Mouse (Mus musculus): ENCODE results near the gene Tigd2. TPM values are rescaled to one million over a fixed set of nuclear protein-coding genes. Genes with fewer than 3 reads are reported as not detected.

Gene Tigd2
- polyA plus RNA-seq (2012) = 0.09 and 0.10 TPM in 2 replicates

DNA sequence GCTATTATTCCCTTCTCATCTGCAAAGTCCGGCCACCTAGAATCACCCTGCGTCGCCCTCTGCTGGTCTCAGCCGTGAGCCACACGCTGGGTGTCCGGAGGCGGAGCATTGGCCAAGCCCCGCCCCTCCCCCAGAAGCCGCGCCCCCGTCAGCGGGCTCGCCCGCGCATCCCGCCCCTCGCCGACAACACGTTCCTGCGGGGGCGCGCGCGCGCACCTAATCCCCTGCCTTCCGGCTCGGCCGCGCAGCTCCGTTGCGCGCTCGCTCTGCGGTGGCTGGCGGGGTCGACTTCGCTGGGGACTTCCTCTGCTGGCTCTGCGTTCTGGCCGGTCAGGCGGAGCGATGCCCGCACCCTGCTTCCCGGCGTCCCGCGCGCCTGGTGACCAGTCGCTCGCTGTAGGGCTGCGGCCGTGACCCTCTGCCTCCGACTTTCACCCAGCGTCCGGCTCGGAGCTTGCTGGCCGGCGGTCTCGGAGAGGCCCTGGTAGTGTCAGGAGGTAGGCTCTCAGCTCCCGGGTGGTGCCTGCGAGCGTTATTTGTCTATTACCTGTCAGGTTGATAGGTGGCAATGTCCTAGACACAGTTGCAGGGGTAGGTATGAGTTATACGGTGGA is at the start of gene Tigd2:
Gene Tigd2 (plus strand): TSS at position 186 of the 614 bp plus-strand sequence.
- Histone ChIP-seq H3K4me1 (ENCODE audit: control insufficient read depth) (peaks cover 16% of the 10 kb centered on the region), H3K36me3 (ENCODE audit: control insufficient read depth) (no peaks in the 10 kb centered on the region), H3K27me3 (ENCODE audit: control insufficient read depth) (no peaks in the 10 kb centered on the region), H3K9me3 (ENCODE audit: control insufficient read depth, low read length) (no peaks in the 10 kb centered on the region), H3K4me3 (replicated peaks) (peak within 1 kb of the TSS; percentile 85)
- TF ChIP-seq TAL1 (IDR thresholded peaks at IDR 0.05; ENCODE audit: low read length) (no peak), GATA1 (IDR thresholded peaks at IDR 0.05; ENCODE audit: low read length) (no peak)

DNA sequence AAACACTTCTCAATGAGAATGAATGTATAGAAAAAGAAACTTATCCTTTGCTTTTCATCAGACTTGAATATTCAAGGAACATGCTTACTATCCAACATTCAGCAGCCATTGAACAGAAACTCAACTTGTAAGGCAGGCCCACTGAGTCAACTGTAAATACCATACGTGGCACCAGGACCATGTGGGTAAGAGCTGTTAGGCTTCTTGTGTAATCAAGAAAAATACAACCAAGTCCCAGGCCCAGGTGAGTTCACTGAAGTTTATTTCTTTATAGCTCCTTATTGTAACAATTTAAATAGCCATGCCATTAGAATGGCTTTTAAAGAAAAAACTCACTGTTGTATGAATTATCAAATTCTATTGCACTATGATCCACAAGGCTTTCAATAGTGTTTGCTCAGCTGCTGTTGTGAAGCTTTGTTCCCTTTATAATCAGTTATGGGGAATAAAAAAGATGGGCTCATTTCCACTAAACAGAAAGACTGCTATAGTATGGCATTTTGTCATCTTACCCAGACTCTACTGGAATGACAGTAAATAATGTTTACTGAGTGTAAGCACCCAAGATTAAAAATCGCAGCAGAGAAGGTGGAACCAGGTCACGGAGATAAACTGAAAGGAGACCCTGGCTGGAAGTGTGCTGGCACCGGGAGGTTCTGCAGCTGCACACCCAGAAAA is 46.7 kb upstream of the Tigd2 start:
- Histone ChIP-seq H3K36me3 (ENCODE audit: control insufficient read depth) (no peaks in the 10 kb centered on the region), H3K4me3 (replicated peaks) (no peak overlapping the region), H3K27me3 (ENCODE audit: control insufficient read depth) (no peaks in the 10 kb centered on the region), H3K4me1 (ENCODE audit: control insufficient read depth) (no peaks in the 10 kb centered on the region), H3K9me3 (ENCODE audit: control insufficient read depth, low read length) (no peaks in the 10 kb centered on the region)
- TF ChIP-seq GATA1 (IDR thresholded peaks at IDR 0.05; ENCODE audit: low read length) (no peak), TAL1 (IDR thresholded peaks at IDR 0.05; ENCODE audit: low read length) (no peak)

DNA sequence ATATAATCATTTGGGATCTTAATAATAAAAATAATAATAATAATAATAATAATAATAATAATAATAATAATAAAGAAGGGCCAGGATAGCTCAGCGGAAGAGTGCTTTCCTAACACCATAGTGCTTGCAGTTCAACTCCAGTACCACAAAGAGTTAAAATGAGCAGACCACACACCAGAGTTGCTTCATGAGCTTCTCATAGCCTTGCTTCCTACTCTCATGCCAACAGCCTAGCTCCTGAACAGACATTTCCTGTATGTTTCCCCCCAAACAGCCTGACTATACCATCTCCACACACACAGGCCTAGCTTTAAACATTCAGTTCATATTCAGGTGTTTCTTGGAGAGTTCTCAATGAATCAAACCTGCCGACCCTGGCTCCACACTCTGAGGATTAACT is 45.8 kb upstream of the Tigd2 start:
- no peaks in the 10 kb centered on the region for H3K4me1 ChIP-seq (ENCODE audit: control insufficient read depth)
- H3K27me3 ChIP-seq (ENCODE audit: control insufficient read depth) = no peaks in the 10 kb centered on the region
- H3K4me3 ChIP-seq (replicated peaks) = no peak overlapping the region
- H3K9me3 ChIP-seq (ENCODE audit: control insufficient read depth, low read length) = no peaks in the 10 kb centered on the region
- no peaks in the 10 kb centered on the region for H3K36me3 ChIP-seq (ENCODE audit: control insufficient read depth)
- no peak for TF ChIP-seq TAL1 (IDR thresholded peaks at IDR 0.05; ENCODE audit: low read length)
- TF ChIP-seq GATA1 (IDR thresholded peaks at IDR 0.05; ENCODE audit: low read length) = no peak

DNA sequence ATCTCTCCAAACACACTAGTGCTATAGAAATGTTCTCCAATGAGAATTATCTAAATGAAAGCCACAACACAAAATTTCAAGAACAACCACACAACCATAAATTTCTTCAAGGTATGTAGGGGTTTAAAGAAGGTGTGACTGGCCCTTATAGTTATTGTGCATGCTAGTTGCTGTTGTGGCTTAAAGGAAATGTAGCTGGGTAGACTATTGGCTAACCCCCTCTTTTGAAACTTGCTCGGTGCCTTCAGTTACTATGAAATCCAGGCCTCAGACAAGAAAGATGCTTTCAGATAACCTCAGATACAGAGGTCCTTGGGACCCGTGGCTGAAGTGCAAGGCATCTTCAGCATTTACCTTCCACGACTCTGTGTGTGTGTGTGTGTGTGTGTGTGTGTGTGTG is 45.3 kb upstream of the Tigd2 start:
- H3K9me3 ChIP-seq (ENCODE audit: control insufficient read depth, low read length) = no peaks in the 10 kb centered on the region
- no peaks in the 10 kb centered on the region for H3K27me3 ChIP-seq (ENCODE audit: control insufficient read depth)
- no peaks in the 10 kb centered on the region for H3K36me3 ChIP-seq (ENCODE audit: control insufficient read depth)
- H3K4me1 ChIP-seq (ENCODE audit: control insufficient read depth) = no peaks in the 10 kb centered on the region
- H3K4me3 ChIP-seq (replicated peaks) = no peak overlapping the region
- TF ChIP-seq TAL1 (IDR thresholded peaks at IDR 0.05; ENCODE audit: low read length) (no peak), GATA1 (IDR thresholded peaks at IDR 0.05; ENCODE audit: low read length) (no peak)

DNA sequence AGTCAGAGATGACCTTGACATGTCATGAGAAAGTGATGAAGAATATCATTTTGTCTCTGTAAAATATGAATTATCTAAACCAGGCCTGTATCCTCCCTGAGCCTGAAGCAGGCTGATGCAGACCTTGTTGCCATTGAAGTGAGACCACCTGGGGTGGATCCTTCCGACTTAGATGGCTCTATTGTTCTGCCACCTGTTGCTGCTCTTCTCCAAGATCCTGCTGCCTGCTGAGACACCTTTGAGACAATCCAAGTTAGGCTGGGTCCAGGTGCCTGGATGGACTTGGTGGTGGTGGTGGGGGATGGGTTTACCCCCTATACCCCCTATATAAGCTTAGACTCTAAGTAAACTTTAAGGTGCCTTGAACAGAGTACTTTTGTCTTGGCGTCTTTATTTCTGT is 39.7 kb upstream of the Tigd2 start:
- Histone ChIP-seq H3K27me3 (ENCODE audit: control insufficient read depth) (no peaks in the 10 kb centered on the region), H3K36me3 (ENCODE audit: control insufficient read depth) (no peaks in the 10 kb centered on the region), H3K4me1 (ENCODE audit: control insufficient read depth) (no peaks in the 10 kb centered on the region), H3K9me3 (ENCODE audit: control insufficient read depth, low read length) (no peaks in the 10 kb centered on the region), H3K4me3 (replicated peaks) (no peak overlapping the region)
- no peak for TF ChIP-seq GATA1 (IDR thresholded peaks at IDR 0.05; ENCODE audit: low read length)
- no peak for TF ChIP-seq TAL1 (IDR thresholded peaks at IDR 0.05; ENCODE audit: low read length)

DNA sequence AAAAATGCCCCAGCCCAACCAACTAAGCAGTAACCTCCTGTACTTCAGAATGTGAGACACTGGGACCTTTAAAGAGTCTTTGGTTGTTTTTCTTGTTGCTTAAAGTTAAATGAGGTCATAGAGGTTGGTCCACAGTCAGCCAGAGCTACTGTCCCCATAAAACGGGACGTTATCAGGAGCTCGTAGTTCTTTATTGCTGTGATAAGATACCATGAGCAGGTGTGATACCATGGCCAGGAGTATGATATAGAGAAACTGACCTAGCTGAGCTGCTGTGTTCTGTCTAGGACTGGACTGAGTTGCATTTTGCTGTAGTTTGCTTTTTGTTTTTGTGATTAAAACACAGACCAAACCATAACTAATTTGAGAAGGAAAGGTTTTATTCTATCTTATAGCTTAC is 37.4 kb upstream of the Tigd2 start:
- no peaks in the 10 kb centered on the region for H3K36me3 ChIP-seq (ENCODE audit: control insufficient read depth)
- H3K4me1 ChIP-seq (ENCODE audit: control insufficient read depth) = no peaks in the 10 kb centered on the region
- no peak for TF ChIP-seq GATA1 (IDR thresholded peaks at IDR 0.05; ENCODE audit: low read length)
- TF ChIP-seq TAL1 (IDR thresholded peaks at IDR 0.05; ENCODE audit: low read length) = no peak
- no peaks in the 10 kb centered on the region for H3K9me3 ChIP-seq (ENCODE audit: control insufficient read depth, low read length)
- no peak overlapping the region for H3K4me3 ChIP-seq (replicated peaks)
- H3K27me3 ChIP-seq (ENCODE audit: control insufficient read depth) = no peaks in the 10 kb centered on the region

DNA sequence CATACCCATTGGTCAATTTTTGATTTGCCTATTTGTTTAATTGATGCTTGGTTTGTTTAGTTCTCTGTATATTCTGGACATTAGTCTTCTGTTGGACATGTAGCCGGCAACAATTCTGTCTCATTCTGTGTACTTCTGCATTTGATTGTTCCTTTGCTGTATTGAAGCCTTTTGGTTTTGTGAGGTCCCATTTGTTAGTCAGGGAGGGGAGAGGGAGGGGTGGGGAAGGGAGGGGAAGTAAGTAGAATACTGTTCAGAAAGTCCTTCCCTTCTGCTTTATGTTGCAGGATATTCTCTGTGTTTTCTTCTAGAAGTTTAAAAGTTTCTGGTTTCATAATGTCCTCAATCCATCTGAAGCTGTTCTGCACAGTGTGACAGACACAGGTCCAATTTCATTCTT is 34.7 kb upstream of the Tigd2 start:
- H3K4me1 ChIP-seq (ENCODE audit: control insufficient read depth) = no peaks in the 10 kb centered on the region
- TF ChIP-seq TAL1 (IDR thresholded peaks at IDR 0.05; ENCODE audit: low read length) (no peak), GATA1 (IDR thresholded peaks at IDR 0.05; ENCODE audit: low read length) (no peak)
- H3K36me3 ChIP-seq (ENCODE audit: control insufficient read depth) = no peaks in the 10 kb centered on the region
- H3K4me3 ChIP-seq (replicated peaks) = no peak overlapping the region
- H3K9me3 ChIP-seq (ENCODE audit: control insufficient read depth, low read length) = no peaks in the 10 kb centered on the region
- no peaks in the 10 kb centered on the region for H3K27me3 ChIP-seq (ENCODE audit: control insufficient read depth)

DNA sequence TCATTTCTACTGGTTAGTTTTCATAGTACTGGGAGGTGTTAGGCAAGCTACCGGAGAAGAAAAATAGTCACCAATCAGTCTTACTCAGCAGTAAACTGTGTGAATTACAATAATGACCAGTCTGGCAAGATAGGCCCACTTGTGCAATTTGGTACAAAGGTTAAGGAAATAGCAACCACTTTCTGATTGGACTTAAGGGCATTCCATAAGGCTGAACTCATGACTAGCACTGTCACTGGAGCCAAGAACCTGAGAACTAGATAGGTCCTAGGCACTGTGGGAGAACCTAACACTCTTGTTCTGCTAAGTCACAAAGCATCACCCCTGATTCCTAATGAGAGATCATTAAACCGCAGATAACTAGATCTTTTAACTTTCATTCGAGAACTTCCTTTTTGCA is 30.6 kb upstream of the Tigd2 start:
- Histone ChIP-seq H3K27me3 (ENCODE audit: control insufficient read depth) (no peaks in the 10 kb centered on the region), H3K36me3 (ENCODE audit: control insufficient read depth) (no peaks in the 10 kb centered on the region), H3K4me1 (ENCODE audit: control insufficient read depth) (no peaks in the 10 kb centered on the region), H3K9me3 (ENCODE audit: control insufficient read depth, low read length) (no peaks in the 10 kb centered on the region), H3K4me3 (replicated peaks) (no peak overlapping the region)
- no peak for TF ChIP-seq TAL1 (IDR thresholded peaks at IDR 0.05; ENCODE audit: low read length)
- TF ChIP-seq GATA1 (IDR thresholded peaks at IDR 0.05; ENCODE audit: low read length) = no peak

DNA sequence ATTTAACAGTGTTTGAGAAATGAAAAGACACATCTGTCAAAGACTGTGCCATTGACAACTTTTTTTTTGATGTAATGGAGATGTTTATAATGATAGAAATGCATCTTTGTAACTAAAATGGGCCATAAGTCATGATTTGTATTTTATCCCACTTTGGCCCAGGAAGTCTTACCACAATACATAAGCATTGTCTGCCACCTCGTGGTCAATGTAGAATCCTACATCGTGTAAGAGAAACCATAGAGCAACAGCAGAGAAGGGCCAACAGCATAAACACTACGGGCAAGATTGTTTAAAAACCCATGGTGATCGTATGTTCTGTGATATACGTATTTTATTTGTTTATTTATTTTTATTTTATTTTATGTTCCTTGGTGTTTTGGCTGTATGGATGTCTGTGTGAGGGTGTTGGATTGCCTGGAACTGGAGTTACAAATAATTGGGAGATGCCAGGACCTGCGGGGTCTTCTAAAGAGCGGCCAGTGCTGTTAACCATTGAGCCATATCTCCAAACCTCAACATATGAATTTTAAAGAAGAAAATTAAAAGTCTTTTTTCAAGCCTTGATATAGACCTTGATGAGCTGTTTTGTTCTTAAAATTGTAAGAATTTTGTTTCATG is 28.2 kb upstream of the Tigd2 start:
- TF ChIP-seq TAL1 (IDR thresholded peaks at IDR 0.05; ENCODE audit: low read length) = no peak
- TF ChIP-seq GATA1 (IDR thresholded peaks at IDR 0.05; ENCODE audit: low read length) = no peak
- H3K36me3 ChIP-seq (ENCODE audit: control insufficient read depth) = no peaks in the 10 kb centered on the region
- no peaks in the 10 kb centered on the region for H3K27me3 ChIP-seq (ENCODE audit: control insufficient read depth)
- H3K9me3 ChIP-seq (ENCODE audit: control insufficient read depth, low read length) = no peaks in the 10 kb centered on the region
- H3K4me3 ChIP-seq (replicated peaks) = no peak overlapping the region
- H3K4me1 ChIP-seq (ENCODE audit: control insufficient read depth) = no peaks in the 10 kb centered on the region

Data from erythroblast, embryonic 14.5 days (primary cell).